Comparison of ENCODE assay signal across 12 mouse cellular contexts in genomic region chr5:128954371-128954770, GRCm38 (mm10). TPM values are rescaled to one million over a fixed set of nuclear protein-coding genes. Genes with fewer than 3 reads are reported as not detected.
DNase-seq lines count a peak whose midpoint lies in the region; ATAC-seq and TF ChIP-seq lines count a peak whose summit lies in the region.
"Not testable (repeated sequence)": the region's sequence is repeated elsewhere in the genome, so short reads cannot be mapped to it uniquely, and the experiment has no call there.
"Had no signal": no experiment of that assay in that cellular context is flagged by ENCODE, and none has a peak within 500 bp of the region (broad histone marks: within the 10 kb centered on the region; RNA-seq: fewer than 3 reads in every experiment).

No protein-coding gene starts in this region.

- peak; percentile 34; the same call in 1 of the 2 replicates for TF ChIP-seq CTCF in brain, embryonic 14.5 days (IDR thresholded peaks at IDR 0.05; ENCODE audit: borderline replicate concordance, extremely low read depth, insufficient read depth, insufficient read length)
- TF ChIP-seq CTCF in hindbrain, postnatal 0 days (IDR thresholded peaks at IDR 0.05; ENCODE audit: low read depth): peak; percentile 60
- TF ChIP-seq CTCF in lung, postnatal 0 days (IDR thresholded peaks at IDR 0.05): 0 out of 2 replicates have a peak, but pooled peaks have one; percentile 28

- DNase-seq in ES-CJ7 (ENCODE audit: low read depth, low spot score): peak; percentile 81
- DNase-seq in brain, embryonic 14.5 days (ENCODE audit: low read depth): peak; percentile 29
- DNase-seq in forebrain, embryonic 10.5 days (ENCODE audit: extremely low spot score, low spot score): peak; percentile 21
- peak; percentile 45 for DNase-seq in hindbrain, postnatal 0 days (ENCODE audit: low spot score)
- DNase-seq in layer of hippocampus, postnatal 10 days (ENCODE audit: low spot score in 2 of 2): peak; percentile 53 to 59
- DNase-seq in lung, postnatal 0 days (ENCODE audit: low spot score): not testable (repeated sequence)
- DNase-seq in retina, postnatal 1 day: peak; percentile 55
- peak; percentile 8 for DNase-seq in thymus, postnatal 25 days

- TF ChIP-seq POLR2A in brain, embryonic 14.5 days (IDR thresholded peaks at IDR 0.05; ENCODE audit: borderline replicate concordance, extremely low read depth, insufficient read depth, insufficient read length, poor library complexity, severe bottlenecking): not testable (repeated sequence)

- not testable (repeated sequence) for H3K4me3 ChIP-seq in forebrain, embryonic 10.5 days; hindbrain, postnatal 0 days (ENCODE audit: low read length); lung, postnatal 0 days (ENCODE audit: low read depth, low read length)

- not testable (repeated sequence) for TF ChIP-seq EP300 in lung, postnatal 0 days (IDR thresholded peaks at IDR 0.05)

- H3K27ac ChIP-seq in forebrain, embryonic 10.5 days; hindbrain, postnatal 0 days; lung, postnatal 0 days (ENCODE audit: low read length): not testable (repeated sequence)

- not testable (repeated sequence) for H3K9ac ChIP-seq in hindbrain, postnatal 0 days (replicated peaks; ENCODE audit: low read length); lung, postnatal 0 days (replicated peaks; ENCODE audit: low read depth)

- not testable (repeated sequence) for ATAC-seq in hindbrain, postnatal 0 days; lung, postnatal 0 days

- not testable (repeated sequence) for H3K36me3 ChIP-seq in forebrain, embryonic 10.5 days (replicated peaks); hindbrain, postnatal 0 days (ENCODE audit: insufficient read depth, low read length); lung, postnatal 0 days (ENCODE audit: insufficient read depth, low read length)

- H3K27me3 ChIP-seq in forebrain, embryonic 10.5 days (ENCODE audit: poor library complexity, severe bottlenecking): peaks cover 32% of the 10 kb centered on the region
- H3K27me3 ChIP-seq in hindbrain, postnatal 0 days (ENCODE audit: insufficient read depth, low read length); lung, postnatal 0 days (replicated peaks; ENCODE audit: insufficient read depth, low read length): not testable (repeated sequence)

- H3K9me3 ChIP-seq in forebrain, embryonic 10.5 days; hindbrain, postnatal 0 days (ENCODE audit: low read length); lung, postnatal 0 days (ENCODE audit: low read length): not testable (repeated sequence)

- H3K4me2 ChIP-seq in hindbrain, postnatal 0 days (ENCODE audit: low read depth, low read length); lung, postnatal 0 days (replicated peaks; ENCODE audit: low read depth, low read length): not testable (repeated sequence)

- WGBS in forebrain, embryonic 10.5 days: 87% methylated on average over 5 of the region's 5 CpGs
- WGBS in hindbrain, postnatal 0 days: 89% methylated on average over 5 of the region's 5 CpGs
- WGBS in lung, postnatal 0 days: 86% methylated on average over 5 of the region's 5 CpGs

- peaks cover 25% of the 10 kb centered on the region for H3K4me1 ChIP-seq in forebrain, embryonic 10.5 days
- H3K4me1 ChIP-seq in hindbrain, postnatal 0 days (ENCODE audit: insufficient read depth, low read length); lung, postnatal 0 days (ENCODE audit: insufficient read depth, low read depth, low read length): not testable (repeated sequence)

RNA-seq across cellular contexts. Expression of gene Rimbp2, which starts 1.1 kb away (rescaled TPM):
- 20.9 and 32.0 TPM in 2 replicates for polyA plus RNA-seq in brain, embryonic 14.5 days (2012; rRNA removed)
- 0.27 and 0.70 TPM in 2 replicates for polyA plus RNA-seq in forebrain, embryonic 10.5 days (2016; fragmentation: Nextera tagmentation; extraction: Ambion mirVana)
- 18.9 and 20.9 TPM in 2 replicates for total RNA-seq in hindbrain, postnatal 0 days (2014; rRNA removed)
- polyA plus RNA-seq in hindbrain, postnatal 0 days (2015; fragmentation: Nextera tagmentation; extraction: Ambion mirVana): 4.5 and 4.6 TPM in 2 replicates
- 10 to 100 TPM; 91.4 to 98.4 TPM for total RNA-seq in layer of hippocampus, postnatal 10 days (2021)
- polyA plus RNA-seq in lung, postnatal 0 days (2015; fragmentation: Nextera tagmentation; extraction: Ambion mirVana): not detected in 2 replicates
- total RNA-seq: gastrocnemius, postnatal 25 days had no signal
- polyA plus RNA-seq: inflammation-experienced regulatory T-cells, adult 6 months; liver, embryonic 13.5 days; thymus, postnatal 0 days had no signal

RNA-seq across cellular contexts. Expression of gene Stx2, which starts 54.0 kb away (rescaled TPM):
- polyA plus RNA-seq in brain, embryonic 14.5 days (2012; rRNA removed): 40.9 and 43.4 TPM in 2 replicates
- polyA plus RNA-seq in forebrain, embryonic 10.5 days (2016; fragmentation: Nextera tagmentation; extraction: Ambion mirVana): 24.9 and 25.3 TPM in 2 replicates
- 14.1 and 16.3 TPM in 2 replicates for total RNA-seq in hindbrain, postnatal 0 days (2014; rRNA removed)
- 11.9 and 15.0 TPM in 2 replicates for polyA plus RNA-seq in hindbrain, postnatal 0 days (2015; fragmentation: Nextera tagmentation; extraction: Ambion mirVana)
- total RNA-seq in layer of hippocampus, postnatal 10 days (2021): 10 to 100 TPM; 31.9 to 33.2 TPM
- polyA plus RNA-seq in lung, postnatal 0 days (2015; fragmentation: Nextera tagmentation; extraction: Ambion mirVana): 15.1 and 18.2 TPM in 2 replicates
